Mouse (Mus musculus): ENCODE data around the gene Atp5d.

GRCm38 (mm10) chr10:80134421-80134820, 4.0 kb upstream of the Atp5d start:
- TF ChIP-seq GATA1 (IDR thresholded peaks at IDR 0.05; ENCODE audit: borderline replicate concordance, low read length) = no peak
- no peak for TF ChIP-seq CTCF (IDR thresholded peaks at IDR 0.05; ENCODE audit: low read depth, low read length)
- TF ChIP-seq TAL1 (conservative IDR thresholded peaks at IDR 0.05; ENCODE audit: low read depth, low read length) = no peak
- TF ChIP-seq POLR2AphosphoS5 (IDR thresholded peaks at IDR 0.05; ENCODE audit: insufficient replicate concordance, low read depth, low read length) = no peak
- no peak for TF ChIP-seq GATA2 (IDR thresholded peaks at IDR 0.05; ENCODE audit: borderline replicate concordance, low read depth, low read length)

All from G1E (cell line).